Mouse (Mus musculus) layer of hippocampus, adult 2 months (tissue): Measurements from ENCODE around the gene Nufip1. TPM values are rescaled to one million over a fixed set of nuclear protein-coding genes. Genes with fewer than 3 reads are reported as not detected.
A peak's percentile ranks its signal among the peaks of the same experiment; 100 is the strongest.

ENCODE experiments used
- DNase-seq, 2 experiments: peaks; one replicate each; pipeline ENCODE4 v3.0.0; 2022; ENCODE audit warnings: low spot score in 2 of 2
- H3K27ac ChIP-seq: fragments of 200-600 bp; 2 replicates; pipeline ENCODE4 v1.8.1; 2022
- H3K4me3 ChIP-seq: fragments of 200-600 bp; 2 replicates; pipeline ENCODE4 v1.8.1; 2022; ENCODE audit warnings: mild to moderate bottlenecking
- CTCF ChIP-seq: fragments of 200-600 bp; conservative IDR thresholded peaks from 2 replicates; pipeline ENCODE4 v1.8.1; 2022; ENCODE audit warnings: antibody characterized with exemption, mild to moderate bottlenecking, moderate library complexity
- long read RNA-seq, 2 experiments: library from polyadenylated mRNA; stranded (forward); transcript quantifications; one replicate each; pipeline ENCODE4 v2.0.0; 2021; ENCODE audit warnings: borderline mapping rate in 2 of 2
- total RNA-seq, 2 experiments: library from RNA; stranded (reverse); gene quantifications; 2 replicates each; pipeline ENCODE4 v1.2.3; 2021

The Nufip1 gene
- 1 to 10 TPM; 9.7 to 9.9 TPM for total RNA-seq
- long read RNA-seq, experiment 1, transcript Nufip1-201 (10 exons, 3,974 nt): major isoform, 10 of 12 reads
- long read RNA-seq, experiment 1, partial matches to known transcripts: 0 of 12 reads
- long read RNA-seq, experiment 1, other reads (novel, unspliced or antisense): 2 of 12 reads
- long read RNA-seq, experiment 2, transcript Nufip1-201 (10 exons, 3,974 nt): major isoform, 10 of 12 reads
- long read RNA-seq, experiment 2, partial matches to known transcripts: 0 of 12 reads
- long read RNA-seq, experiment 2, other reads (novel, unspliced or antisense): 2 of 12 reads

DNA sequence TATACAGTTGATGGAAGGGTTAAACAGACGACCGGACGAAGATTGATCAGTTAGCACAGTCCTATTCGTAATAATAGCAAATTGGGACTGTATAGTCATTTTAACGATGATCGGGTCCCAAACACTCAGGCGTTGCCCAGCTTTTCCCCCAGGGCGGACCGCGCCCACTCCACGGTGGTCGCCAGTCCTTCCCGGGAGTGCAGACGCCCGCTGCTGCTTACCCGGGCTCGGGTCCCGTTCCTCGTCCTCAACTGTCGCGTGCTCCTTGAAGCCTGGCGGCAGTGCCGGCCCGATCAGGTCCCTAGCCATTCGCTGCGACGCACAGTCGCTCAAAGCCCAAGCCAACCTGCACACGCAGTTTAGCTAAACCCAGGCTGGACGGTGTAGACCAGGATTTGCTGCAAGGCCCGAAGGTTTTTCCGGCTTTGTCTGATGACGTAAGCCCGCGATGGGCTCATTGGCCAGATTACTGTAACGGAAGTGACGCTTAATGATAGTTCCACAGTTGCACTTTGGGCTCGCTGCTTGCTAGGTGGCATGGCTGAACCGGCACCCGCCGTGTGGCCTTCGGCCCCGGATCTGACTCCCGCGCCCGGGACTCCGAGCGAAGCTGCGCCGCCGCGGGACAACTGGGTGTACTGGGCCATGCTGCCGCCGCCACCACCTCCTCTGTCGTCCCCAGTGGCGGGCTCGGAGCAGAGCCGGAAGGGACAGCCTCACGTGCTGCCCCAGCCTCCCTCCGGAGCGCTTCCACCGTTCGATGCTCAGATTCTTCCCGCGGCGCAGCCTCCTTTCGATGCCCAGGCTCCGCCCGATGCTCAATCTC, at the start of gene Nufip1, which contains the start of gene Gpalpp1:
Gene Nufip1 (plus strand): TSS at position 496 of the 826 bp plus-strand sequence.
Gene Gpalpp1 (minus strand): TSS at position 365 of the 826 bp plus-strand sequence.
- H3K27ac ChIP-seq: peak within 1 kb of the TSS; percentile 89
- peak within 1 kb of the TSS; percentile 66 for H3K4me3 ChIP-seq
- peak; percentile 46 for TF ChIP-seq CTCF
- DNase-seq: peak; percentile 86 to 94

DNA sequence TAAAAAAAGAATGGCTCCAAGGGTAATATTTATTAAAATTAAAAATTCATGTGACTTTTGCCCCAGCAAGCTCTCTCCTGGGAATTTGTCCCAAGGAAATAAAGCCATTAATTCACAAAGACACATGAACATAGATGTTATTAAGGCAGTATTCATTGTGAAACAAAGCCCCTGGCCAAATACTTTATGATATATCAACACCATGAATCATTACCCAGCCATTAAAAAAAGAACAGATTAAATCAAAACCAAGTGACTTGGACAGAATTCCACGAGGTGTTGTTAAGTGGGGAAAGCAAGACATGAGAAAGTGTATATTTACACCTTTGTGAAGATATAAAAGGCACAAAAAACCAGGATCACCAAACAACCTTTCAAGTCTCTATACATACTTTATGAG, 43.5 kb upstream of the Nufip1 start:
- no peak for TF ChIP-seq CTCF
- no peak overlapping the region for H3K4me3 ChIP-seq
- H3K27ac ChIP-seq: peak overlapping the region; percentile 84
- no peak for DNase-seq

DNA sequence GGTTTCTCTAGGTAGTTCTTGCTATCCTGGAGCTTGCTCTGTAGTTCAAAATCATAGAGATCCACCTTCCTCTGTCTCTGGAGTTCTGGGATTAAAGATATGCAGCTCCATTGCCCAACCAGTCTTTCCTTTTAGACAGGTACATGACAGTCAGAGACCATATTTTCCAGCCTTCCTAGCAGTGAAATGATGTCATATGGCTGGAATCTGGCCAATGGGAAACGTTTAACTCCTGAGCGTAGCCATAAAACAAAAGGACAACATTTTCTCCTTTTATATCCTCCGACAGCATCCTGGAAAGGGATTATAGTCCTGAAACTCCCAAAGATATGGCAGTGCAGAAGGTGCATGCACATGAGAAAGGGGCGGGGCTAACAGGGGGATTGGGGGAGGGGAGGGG, 42.4 kb upstream of the Nufip1 start:
- H3K27ac ChIP-seq: no peak overlapping the region
- DNase-seq: no peak
- TF ChIP-seq CTCF: no peak
- no peak overlapping the region for H3K4me3 ChIP-seq

DNA sequence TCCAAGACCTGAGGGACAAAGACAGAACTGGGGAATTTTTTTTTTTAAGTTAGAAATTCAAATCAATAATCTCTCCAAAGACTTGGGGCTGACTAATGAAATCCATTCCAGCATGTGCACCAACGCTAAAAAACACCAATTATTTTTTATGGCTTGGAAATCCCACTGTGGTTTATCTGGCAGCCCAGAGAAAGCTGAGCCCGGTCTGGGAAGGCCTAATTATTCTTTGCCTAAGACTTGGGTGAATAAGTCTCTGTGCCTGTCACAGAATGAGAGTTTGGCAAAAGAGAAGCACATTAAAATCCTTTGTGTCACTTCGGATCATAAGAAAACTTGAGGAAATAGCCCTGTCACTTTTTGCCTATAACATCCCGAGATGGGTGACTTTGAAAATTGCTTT, 41.4 kb upstream of the Nufip1 start:
- no peak for TF ChIP-seq CTCF
- no peak for DNase-seq
- no peak overlapping the region for H3K4me3 ChIP-seq
- 0 out of 2 replicates have a peak overlapping the region, but pooled peaks have one; percentile 16 for H3K27ac ChIP-seq

DNA sequence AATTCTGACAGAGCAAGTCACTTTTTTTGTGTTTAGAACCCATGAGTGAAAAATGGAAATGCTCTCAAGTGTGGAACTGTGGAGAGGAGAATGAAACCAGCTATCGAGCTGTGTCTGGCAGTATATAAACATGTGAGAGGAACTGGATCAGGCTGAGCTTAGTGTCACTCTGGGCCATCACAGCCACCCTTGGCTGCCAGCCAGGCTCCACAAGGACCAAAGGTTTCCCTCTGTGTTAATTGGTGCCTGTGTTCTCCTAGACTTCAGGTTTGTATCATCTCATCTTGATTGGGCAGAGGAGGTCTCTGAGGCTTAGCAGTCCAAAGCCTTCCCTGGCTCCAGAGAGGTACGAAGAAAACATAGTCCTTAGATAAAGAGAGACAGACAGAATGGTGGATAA, 38.1 kb upstream of the Nufip1 start:
- no peak overlapping the region for H3K4me3 ChIP-seq
- no peak for TF ChIP-seq CTCF
- H3K27ac ChIP-seq: no peak overlapping the region
- DNase-seq: no peak

DNA sequence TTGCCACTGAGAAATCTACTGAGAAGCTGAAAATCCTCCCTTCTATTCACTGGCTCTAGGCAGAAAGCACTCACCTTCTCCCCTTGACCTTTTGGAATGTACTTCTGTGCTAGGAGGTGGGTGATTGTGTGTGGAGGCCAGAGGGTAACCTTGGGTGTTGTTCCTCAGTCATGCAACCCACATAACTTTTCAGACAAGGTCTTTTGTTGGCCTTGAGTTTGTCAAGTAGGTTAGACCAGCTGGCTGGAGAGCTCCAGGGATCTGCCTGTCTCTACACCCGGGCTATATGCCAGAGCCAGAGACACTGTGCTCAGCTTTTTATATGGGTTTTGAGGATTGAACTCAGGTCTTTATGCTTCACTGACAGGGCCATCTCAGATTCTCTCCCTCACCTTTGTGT, 36.5 kb upstream of the Nufip1 start:
- DNase-seq: no peak
- Histone ChIP-seq H3K27ac (peak overlapping the region; percentile 48; the same call in 1 of the 2 replicates), H3K4me3 (no peak overlapping the region)
- TF ChIP-seq CTCF: no peak

DNA sequence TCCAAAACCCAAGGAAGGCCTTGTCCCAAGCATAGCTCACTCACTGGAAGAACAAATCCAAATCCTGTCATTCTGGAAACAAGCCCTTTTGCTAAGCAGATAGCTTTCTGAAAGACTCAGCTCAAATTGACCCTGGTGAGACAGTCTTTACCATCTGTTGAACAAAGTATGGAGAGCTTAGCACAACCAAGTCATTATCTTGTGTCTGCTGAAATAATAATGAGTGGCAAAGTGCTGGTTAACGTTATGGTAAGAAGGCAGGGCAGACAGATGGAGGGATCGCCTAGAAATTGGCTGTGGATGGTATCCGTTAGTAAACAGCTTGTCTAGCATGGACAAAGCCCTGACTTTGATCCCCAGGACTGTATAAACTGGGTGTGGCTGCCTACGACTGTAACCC, 35.0 kb upstream of the Nufip1 start:
- H3K27ac ChIP-seq: peak overlapping the region; percentile 91
- DNase-seq: no peak

DNA sequence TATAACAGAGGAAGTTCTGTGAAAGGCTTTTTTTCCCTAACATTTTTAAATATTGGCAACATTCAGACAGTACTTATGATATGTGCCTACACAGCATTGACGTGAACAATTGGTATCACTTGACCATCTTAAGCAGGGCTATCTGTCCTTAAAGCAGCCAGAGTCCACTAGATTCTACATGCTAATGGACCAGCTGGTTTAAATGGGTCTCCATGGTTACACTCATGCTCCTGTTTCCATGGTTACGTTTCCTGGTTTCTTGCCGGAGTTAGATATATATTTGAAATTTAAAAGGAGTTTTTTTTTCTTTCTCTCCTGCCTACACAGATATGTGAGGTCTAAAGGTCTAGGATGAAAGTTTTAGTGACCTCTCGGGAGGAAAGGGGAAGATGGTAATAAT, 34.1 kb upstream of the Nufip1 start:
- TF ChIP-seq CTCF: no peak
- Histone ChIP-seq H3K4me3 (peak overlapping the region; percentile 26), H3K27ac (peak overlapping the region; percentile 91)
- peak in 1 of 2 experiments; percentile 57 for DNase-seq

More for the DNA sequence above, 35.0 kb upstream of the Nufip1 start:
- H3K4me3 ChIP-seq: no peak overlapping the region
- no peak for TF ChIP-seq CTCF

DNA sequence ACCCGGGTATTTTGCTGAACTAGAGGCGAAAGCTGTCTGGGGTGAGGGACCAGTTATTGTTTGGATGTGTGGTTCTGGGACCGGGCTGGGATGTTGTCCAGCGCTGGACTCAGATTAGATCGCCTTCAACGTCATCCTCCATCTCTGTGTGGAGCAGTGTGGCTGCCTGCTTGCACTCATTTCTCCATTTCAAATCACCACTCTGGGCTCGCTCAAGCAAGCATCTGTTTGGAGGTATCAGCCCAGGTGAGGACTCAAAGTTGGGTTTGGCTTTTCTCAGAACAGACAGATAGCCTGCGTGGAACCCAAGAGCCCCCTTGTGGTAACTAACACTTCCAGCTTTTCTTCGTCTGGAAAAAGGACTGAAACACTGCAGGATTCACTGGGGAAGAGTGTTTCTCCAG, 33.6 kb upstream of the Nufip1 start:
- Histone ChIP-seq H3K4me3 (peak overlapping the region; percentile 26), H3K27ac (peak overlapping the region; percentile 91)
- TF ChIP-seq CTCF: peak; percentile 92
- DNase-seq: peak; percentile 67 to 77

DNA sequence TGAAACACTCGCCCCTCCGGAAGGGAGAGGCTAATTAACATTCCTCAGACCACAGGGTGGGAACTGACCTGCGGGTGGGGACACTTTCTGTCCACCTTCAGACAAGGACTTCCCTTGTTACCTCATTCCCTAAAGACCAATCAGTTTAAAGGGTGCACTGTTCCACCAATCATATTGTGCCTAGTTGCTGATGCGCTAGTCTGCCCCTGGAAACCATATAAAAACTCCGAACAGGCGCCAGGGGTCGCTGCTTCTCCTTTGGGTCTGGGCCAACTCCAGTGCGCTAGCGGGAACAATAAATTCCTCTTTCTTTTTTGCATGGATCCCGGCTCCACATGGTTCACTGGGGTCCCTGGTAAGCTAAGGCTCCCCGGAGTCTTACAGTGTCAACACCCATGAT, 29.2 kb upstream of the Nufip1 start:
- Histone ChIP-seq H3K27ac (no peak overlapping the region), H3K4me3 (no peak overlapping the region)
- DNase-seq: no peak
- TF ChIP-seq CTCF: peak; percentile 45

DNA sequence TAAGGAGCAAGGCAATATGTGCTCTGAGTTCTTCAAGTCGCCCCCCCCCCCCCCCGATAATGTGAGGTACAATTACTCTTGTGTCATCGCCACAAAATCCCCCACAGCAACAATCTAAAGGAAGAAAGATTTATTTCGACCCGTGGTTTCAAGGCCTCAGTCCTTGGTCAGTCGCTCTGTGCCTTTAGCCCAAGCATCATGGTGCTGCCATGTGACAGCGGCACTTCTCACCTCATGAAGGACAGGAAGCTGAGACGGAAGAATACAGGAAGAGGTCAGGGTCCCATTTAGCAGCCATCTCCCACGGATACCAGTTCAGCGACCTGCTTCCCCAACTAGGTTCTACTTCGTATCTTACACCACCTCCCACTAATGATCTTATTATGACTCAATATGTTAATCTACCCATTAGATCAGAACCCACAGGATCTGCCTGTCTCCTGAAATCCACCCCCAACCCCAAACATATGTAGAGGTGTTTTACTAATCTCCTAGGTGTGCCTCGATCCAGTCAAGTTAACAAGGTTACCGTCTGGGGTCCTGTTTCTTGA, 28.5 kb upstream of the Nufip1 start:
- DNase-seq: no peak
- Histone ChIP-seq H3K27ac (no peak overlapping the region), H3K4me3 (no peak overlapping the region)
- no peak for TF ChIP-seq CTCF

DNA sequence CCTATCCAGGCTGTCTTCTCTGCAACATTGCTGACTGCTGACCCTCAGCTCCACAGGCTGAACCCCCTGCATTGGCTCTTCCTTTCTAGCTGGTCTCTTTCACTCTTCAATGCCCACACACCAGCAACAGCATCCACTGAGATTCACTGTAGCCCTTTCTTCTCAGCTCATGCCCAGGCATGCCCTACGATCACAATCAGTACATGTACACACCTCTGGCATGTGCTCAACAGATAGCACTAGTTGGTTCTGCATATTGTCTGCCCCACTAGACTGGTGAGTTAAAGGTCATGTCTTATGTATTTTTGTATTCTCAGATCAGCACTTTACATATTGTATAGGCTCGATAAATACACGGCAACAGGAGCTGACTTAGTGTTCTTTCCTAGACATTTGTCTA, 26.5 kb upstream of the Nufip1 start:
- Histone ChIP-seq H3K27ac (peak overlapping the region; percentile 23; the same call in 1 of the 2 replicates), H3K4me3 (no peak overlapping the region)
- no peak for DNase-seq
- no peak for TF ChIP-seq CTCF

DNA sequence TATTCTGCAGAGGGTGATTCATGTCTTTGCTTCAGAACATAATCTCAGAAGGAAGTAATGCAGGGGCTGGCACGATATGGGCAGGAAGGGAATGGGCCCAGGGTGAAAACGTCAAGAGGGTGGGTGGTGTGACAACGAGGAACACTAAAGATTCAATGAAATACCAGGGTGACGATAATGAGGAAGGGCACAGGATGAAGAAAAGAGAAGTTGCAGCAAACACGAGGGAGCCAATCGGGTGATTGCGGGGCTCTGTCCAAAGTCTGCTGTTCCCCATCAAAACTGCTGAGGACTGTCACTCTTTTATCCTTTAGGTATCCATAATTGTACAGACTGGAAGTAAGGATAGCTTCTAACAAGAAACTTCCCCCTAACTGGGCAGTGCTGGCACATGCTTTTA, 13.4 kb upstream of the Nufip1 start:
- no peak for TF ChIP-seq CTCF
- DNase-seq: no peak
- H3K27ac ChIP-seq: no peak overlapping the region
- H3K4me3 ChIP-seq: no peak overlapping the region
